Mouse (Mus musculus) layer of hippocampus, postnatal 10 days (tissue): Measurements from ENCODE around the gene Tmem260. TPM values are rescaled to one million over a fixed set of nuclear protein-coding genes. Genes with fewer than 3 reads are reported as not detected.

Experiments
- DNase-seq, 2 experiments: peaks; one replicate each; pipeline ENCODE4 v3.0.0; 2021; ENCODE audit warnings: low spot score in 2 of 2
- total RNA-seq, 2 experiments: library from RNA; stranded (reverse); gene quantifications; 2 replicates each; pipeline ENCODE4 v1.2.3; 2021

Tmem260 gene
- total RNA-seq, 2 experiments from 2014 or later = 19.1 to 21.8 TPM

DNA sequence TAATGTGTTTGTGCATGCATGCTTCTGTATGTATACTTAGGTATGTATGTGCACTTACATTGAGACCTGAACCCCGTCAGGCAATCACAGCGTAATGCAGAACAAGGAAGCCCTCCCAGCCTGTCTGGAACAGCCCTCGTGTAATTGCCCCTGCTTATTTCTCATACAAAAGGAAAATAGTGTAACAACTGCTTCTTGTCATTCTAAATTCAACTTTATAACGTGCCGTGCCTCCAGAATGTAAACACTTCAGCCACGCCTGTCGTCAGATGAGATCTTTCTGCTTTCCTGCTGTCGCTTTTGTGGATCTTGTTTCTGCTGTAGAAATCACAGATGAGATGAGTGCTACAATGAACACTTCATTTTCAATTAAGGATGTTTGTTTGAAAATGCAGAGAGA lies 30.4 kb downstream of the Tmem260 start:
- DNase-seq = no peak

DNA sequence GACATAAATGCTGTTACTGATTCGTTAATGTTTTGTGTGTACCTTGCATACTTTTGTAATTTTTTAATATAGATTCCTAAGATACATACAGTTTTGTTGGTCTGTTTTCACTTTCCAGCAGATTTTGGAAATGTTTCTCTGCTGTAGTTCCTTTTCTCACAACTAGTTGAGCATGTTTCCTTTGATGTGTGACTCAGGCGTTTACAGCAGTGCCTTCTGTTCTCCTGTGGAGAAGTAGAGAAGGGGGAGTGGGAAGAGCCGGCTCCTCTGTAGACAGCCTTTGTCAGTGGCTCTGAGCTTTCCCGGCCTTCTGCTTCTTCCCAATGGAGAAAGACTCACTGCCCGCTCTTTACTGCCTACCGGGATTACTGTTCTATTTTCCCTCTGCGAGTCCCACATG lies 35.7 kb downstream of the Tmem260 start:
- DNase-seq = no peak

DNA sequence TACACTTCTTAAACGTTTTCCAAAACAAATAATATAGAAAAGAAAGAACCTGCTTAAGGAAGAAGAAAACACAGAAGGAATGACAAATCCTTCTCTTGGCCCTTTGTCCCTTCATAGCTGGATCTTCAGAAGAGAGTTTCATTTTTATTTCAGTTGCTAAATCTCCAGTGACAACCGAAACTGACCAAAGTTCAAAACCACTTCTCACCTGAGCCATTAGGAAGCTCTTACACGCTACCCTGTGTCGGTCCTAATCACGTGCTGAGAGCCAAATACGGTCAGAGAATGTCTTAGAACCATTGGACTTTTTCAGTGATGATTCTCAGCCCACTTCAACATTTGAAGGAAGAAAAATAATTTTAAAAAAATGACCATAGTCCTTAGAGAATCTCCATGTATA lies 36.8 kb downstream of the Tmem260 start:
- no peak for DNase-seq

DNA sequence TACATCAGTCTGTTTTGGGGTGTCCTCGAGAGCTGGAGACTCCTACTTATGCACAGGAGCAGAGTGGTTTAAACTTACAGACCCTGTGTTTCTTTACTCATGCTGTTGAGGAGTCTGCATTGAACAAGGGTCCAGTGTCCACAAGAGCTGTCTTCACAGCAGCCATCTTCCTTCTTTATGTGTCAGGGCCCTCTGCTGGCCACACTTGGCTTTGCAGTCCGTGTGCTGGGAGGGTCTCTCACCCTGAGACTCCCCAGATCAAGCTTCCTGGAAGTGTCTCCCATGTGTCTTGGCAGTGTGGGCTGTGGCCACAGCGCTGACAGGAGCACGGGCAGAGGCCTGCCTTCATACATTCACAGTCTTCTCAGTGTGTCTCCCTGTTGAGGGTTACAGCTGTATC lies 48.0 kb downstream of the Tmem260 start:
- DNase-seq = peak; percentile 49 to 55

DNA sequence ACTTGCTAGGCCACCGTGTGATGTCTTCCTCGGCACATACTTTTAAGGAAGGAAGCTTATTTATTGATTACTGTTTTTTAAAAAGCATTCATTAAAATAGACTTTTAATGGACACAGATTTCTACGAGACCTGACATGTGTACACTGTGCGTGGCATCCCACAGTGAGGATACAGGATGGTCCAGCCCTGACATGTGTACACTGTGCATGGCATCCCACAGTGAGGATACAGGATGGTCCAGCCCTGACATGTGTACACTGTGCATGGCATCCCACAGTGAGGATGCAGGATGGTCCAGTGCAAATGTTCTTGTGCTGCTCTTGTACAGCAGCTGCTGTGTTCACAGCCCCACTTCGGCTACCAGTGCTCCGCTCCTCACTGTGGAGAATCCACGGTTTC lies 56.6 kb downstream of the Tmem260 start:
- DNase-seq = no peak

DNA sequence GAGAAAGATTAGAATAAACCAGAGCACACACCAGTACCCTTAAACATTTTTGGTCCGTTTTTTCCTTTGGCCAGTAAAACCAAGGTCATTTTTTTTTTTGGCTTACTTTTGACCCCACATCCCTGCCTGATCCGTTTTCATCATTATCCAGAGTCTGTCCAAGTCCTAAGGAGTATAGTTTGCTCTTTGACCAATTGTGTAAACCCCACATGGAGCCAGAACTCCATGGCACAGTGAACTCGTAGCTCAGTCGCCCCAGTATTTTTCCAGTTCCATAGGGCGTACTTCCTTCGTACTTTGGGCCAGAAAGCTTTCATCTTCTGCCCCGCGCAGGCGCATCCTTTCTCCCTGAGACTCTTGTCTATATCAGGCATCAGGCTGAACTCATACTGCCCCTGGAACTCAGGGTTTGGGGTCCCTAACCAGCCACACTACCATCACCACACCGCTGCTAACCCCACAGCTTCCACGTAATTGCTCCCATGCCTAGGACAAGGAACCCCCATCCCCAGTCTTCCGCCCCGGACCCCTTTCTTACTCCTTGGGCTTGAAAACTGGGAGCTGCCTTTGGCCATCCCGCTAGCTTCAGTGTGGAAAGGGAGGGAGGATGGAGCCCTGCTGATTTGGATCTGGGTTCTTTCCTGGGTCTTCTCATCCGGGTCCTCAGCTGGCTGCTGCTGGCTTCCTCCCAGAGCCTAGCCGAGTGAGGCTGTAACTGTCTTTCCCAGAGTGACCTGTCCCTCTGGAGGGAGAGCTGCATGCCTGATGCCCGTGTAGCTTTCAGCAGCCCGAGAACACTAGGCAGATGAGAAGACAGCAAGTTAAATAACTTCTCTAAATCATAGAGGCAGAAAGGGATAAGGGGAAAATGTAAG lies 58.0 kb downstream of the Tmem260 start:
- no peak for DNase-seq

DNA sequence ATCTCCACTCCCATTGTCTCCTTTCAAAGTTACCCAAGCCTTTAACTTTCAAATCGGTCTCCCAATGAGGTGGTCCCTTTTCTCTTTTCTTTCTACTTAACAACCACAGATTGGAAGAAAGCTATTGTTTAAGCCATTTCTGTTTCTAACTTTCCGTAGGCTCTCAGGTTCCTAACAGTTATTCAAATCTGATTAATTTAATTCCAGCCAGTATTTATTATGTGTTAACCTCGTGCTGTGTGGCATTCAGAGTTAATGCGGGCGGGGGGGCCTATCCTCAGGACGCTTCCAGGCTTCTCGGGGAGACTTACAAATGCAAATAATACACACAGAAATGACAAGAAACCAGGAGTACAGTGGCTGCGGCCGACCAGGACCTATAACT lies 58.6 kb downstream of the Tmem260 start:
- DNase-seq = no peak

DNA sequence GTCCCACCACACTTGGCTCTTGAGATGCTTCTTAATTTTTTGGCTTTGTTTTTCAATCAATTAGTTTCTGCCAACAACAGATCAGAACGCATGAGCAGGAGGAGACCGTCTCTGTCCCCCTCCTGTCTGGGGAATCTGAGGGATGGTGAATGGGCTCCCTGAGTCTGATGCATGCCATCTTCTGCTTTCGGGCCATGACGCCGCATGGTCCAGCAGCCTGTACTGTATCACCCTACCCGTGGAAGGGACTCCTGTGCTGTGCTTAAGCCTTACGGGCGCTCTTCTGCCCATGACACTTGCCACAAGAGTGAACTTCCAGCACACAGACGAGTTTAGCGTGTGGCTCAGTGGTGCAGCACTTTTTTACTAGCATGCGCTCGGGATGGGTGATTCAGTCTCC lies 59.7 kb downstream of the Tmem260 start:
- no peak for DNase-seq

DNA sequence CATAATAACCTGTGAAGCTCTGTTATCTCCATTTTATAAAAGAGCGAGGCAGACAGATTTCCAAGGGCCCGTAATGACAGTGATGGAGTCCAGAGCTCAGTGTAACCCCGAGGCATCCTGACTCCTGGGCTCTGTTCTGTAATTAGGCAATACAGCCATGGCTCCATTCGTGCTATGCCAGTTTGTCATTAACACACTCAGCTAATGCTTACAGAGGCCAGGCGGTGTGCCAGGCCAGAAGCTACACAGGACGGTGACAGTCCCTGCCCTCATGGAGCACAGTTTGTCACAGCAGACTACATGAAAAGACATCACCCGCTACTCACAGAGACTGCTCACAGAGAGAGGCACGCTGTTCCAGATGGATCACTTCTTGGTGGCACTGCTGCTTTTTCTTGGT lies 61.5 kb downstream of the Tmem260 start:
- peak in 1 of 2 experiments; percentile 14 for DNase-seq

DNA sequence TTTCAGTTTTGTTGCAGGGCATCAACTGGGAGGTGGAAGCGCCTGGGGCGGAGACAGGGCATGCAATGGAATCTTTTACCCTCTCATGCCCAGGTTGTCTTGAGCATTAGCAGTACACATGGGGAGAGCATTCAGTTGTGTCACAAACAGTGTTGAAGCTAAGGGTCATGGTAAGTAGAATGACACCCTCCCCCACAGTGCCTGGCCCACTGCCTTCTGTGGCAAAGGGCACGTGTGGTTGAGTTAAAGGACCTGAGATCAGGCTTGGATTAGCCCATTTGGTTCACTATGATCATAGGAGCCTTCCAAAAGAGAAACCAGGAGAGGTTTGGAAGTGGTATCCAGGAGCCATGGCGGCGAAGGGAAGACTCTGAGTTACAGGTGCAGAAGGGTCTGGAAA lies 63.2 kb downstream of the Tmem260 start:
- DNase-seq = no peak

DNA sequence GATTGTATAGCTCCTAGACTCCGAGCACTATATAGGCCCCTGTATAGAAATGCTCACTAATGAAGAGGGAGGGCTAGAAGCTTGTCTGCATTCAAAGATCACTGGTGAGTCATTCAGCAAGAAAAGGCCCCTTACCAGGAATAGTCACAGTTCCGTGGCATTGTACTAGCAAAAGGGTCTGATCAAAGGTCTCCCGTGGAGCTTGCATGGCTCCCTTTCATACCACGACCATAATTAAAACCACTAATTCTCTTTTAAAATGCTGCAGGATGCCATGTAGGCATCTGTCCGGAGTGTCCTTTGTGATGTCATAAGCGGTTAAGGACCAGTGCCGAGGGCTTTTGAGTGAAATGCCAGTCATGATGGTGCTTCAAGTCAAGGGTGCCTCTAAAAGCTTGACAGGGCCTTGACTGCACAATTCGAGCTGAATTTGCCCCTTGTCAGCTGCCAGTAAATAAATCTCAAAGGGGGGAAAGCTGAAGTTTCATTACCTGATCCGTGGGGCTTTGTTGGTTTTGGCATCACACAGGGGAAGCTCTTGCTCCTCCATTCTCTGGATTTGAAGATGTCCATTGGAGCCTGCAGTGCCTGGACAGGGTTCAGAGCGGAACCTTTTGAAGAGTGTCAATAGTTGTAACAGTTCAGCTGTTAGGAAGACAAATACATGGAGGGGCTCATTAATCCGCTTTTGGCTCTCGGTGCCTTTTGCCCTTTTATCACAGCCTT lies 67.3 kb downstream of the Tmem260 start:
- no peak for DNase-seq

DNA sequence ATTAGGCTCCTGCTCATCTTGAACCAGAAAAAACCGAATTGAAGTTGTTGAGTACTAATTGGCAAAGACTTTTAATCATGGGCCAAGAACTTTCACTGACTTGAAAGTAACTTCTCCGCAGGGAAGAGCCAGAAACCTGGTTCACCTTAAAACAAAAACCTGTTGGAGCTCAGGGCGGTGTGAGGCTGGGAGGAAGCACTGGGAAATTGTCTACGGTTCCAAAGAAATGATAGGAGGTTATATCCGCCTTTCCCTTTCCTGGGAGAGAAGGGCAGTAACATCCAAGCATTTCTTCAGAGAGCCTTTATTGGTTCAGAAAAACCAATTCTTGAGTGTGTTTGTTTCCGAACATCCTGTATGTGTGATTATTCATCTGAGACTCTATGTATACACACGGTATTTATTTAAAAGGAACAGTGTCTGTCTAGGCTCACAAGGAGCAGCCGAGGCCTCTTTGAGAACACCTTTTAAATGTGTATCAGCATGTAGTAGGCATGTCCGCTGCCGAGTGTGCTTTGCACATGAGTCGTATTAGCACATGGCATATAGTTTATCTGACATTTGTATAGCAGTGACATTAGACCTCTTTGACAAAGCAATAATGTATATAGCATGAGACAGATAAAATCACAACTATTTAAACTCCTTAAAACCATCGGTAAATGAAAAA lies 68.0 kb downstream of the Tmem260 start:
- no peak for DNase-seq

DNA sequence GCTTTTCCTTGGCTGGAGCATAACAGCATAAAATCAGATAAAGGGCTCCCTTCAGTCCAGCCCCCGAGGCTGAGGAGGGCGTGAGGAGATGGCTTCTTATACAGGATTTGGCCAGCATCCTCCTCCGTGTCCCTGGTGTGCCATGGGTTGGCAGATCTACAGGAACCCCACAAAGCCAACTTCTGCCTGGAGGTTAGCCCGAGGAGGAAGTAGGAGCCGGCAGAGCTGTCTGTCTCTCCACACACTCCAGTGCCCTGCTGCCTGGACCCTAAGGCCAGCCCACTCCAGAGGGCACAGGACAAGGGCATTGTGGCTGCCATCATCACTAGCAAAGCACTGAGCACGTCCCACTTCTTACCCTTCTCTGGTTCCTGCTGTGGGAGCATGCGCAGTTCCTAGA lies 68.7 kb downstream of the Tmem260 start:
- peak in 1 of 2 experiments; percentile 27 for DNase-seq

DNA sequence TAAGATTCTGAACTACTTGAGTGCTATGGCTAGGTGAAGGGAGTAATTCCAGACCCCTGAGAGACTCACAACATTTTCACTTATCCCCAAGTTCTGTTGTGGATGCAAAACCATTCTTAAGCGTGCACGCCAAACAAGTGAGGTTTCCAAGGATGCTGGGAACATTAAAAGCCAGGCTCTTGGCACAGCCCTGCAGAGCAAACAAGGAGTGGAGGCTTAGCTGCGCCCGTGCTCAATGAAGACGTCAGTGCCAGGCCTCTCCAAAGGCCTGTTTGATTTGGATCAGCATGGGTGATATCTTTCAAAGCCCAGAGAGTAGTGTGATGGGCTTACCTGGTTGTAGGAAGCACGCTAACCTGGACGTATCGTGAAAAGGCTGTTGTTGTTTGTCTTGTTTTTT lies 69.6 kb downstream of the Tmem260 start:
- no peak for DNase-seq

DNA sequence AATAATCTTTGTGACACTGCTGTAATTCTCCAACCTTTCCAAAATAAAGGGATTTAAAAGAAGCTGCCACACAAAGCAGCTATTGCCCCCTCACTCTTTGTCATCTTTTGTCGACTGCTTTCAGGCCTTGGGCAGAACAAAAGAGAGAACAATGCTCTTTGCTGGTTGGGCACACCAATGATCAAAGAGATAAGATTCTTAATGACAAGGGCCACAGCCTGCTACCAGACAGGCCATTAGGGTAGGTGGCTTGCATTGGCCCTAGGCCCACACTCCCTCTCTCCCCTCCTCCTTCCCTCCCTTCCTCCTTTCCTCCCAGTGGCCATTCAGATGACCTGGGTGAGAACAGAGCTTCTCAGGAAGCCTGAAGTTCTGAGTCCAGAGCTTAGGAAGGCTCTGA lies 77.4 kb downstream of the Tmem260 start:
- no peak for DNase-seq

DNA sequence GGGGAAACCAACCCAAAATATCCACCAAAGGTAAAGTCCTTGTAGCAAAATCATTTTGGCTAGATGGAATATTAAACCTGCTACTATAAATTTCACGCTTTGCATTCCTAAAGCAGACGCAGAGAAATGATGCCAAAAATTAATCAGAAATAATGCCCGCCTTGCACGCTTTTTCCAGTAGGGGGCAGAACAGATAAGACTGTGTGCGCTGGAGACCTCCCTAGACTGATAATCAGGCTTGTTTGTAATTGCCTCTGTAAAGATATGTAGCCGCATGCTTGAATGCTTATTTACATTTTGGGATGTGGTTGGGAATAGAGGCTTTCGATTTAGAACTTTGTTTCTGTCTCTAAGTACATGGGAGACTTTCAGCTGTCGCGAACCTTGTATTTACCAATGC lies 78.2 kb downstream of the Tmem260 start:
- DNase-seq = peak; percentile 63 to 70

DNA sequence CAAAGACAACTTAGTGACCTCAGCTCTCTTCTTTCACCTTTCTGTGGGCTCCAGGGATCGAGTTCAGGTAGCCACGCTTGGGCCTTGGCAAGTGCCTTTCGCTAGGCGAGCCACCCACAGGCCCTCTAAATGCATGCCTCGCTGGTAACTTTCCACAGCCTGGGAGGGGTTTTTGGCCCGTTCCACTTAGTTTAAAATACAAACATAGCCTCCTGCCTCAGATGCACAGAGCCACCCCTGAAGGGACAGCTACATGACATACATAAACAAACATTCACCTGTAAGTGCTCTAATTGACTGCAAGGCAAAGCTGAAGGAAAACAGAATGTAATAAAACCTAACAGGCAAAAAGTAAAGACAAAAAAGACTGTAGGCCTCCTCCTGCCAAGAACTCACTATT lies 79.1 kb downstream of the Tmem260 start:
- no peak for DNase-seq

DNA sequence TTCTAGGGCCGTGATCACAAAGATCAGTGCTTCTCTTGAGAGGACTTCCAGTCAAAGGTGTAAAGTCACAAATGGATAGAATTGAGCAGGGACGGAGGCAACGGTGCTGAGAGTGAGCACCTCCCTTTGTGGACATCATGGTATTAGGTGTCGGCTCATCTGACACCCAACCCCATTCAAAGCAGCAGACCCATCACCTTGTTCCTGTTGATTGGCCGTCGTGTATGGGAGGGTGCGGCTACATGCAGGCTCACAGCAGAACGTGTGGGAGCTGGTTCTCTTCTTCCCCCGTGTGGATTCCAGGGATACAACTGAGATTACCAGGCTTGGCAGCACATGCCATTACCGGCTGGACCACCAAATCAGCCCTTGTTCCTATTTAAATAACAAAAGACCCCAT lies 84.7 kb downstream of the Tmem260 start:
- no peak for DNase-seq

DNA sequence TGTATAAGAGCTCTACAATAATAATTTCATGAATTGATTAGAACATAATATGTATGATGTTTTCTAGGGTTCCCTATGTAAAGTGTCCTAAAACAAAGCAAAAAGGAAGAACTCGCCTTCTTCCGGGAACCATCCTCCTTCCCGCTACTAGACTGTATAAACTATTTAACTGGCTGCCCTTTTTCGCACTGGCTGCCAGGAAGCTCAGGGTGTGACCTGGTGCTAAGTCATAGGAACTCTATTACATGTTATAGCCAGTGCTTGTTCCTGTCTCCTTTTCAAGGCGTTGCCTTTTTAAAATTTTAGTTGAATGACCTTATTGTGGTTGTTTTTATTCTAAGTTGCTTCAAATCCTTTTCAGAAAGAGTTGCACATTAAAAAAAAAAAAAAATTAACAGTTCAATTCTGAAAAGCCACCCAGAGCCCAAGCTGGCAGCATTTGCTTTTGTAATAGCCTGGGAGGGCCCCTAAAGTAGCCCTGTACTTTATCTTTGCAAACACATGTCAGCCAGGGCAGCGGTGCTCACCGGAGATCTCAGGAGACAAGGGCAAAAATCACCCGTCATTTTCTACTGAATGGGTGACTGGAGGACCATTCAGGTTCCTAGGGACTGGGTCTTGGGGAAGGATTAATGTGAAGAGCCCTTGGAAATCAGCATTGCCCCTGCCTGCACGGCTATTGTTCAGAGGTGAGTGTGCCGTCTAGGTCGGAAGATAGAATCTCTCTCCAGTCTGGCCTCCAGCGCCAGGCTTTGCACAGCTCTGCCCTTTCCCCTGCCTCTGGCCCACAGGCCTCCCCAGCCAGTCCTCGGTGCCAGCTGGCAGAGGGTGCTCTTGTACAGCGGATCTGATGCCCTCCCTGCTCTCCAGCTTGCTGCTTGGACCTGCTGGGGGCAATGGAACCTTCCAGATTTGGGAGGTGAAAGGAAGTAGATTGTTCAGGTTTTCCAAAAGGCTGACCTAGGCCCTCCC lies 92.2 kb downstream of the Tmem260 start:
- peak; percentile 13 to 25 for DNase-seq

DNA sequence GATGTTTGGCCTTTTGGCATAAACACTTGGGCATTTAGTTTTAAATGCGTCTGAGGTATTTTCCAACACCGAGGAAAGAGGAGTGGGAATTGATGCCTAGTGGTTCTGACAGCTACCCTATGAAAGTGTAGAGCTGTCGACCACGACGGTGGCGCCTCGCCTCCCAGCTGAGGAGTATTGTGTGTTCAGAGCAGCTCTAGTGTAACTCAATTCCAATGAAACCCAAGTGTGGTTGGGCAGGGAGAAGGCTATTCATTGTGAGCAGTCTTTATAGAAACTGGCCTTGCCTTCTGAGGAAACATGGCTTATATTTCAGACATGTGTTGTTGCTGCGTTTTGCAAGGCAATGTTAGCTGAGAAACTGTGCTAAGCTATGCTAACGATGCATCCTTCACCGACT lies 99.2 kb downstream of the Tmem260 start:
- DNase-seq = no peak

DNA sequence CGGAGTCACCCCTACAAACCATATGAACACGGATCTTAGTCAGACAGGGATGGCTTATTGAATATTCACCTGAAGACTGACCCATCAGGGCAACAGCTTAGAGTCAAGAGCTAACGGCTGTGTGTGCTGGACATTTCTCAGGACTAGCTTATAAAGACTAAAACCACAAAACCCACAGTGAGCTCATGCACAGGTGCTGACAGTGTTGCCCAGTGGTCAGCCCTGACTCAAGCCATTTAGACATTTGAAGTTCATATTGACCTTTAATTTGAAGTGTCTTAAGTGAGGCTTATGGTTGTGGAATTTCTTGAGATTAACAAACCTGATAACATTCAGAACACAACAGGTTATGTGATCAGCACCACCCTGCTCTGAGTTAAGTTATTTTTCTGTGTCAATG lies 100.1 kb downstream of the Tmem260 start:
- no peak for DNase-seq
